Mouse (Mus musculus) olfactory bulb, adult 2 months (tissue): ENCODE results near the gene Cwh43. TPM values are rescaled to one million over a fixed set of nuclear protein-coding genes. Genes with fewer than 3 reads are reported as not detected.
"Not testable (repeated sequence)": the region's sequence is repeated elsewhere in the genome, so short reads cannot be mapped to it uniquely, and the experiment has no call there.

Experiments used
- H3K27ac ChIP-seq: fragments of 200-500 bp; 2 replicates; pipeline ENCODE4 v1.5.1; 2012; ENCODE audit warnings: low read depth, low read length; ENCODE audit not compliant: insufficient read depth
- H3K4me1 ChIP-seq: fragments of 200-500 bp; 2 replicates; pipeline ENCODE4 v1.6.1; 2012; ENCODE audit warnings: low read length; ENCODE audit not compliant: control insufficient read depth, insufficient read depth
- H3K4me3 ChIP-seq: fragments of 200-500 bp; 2 replicates; pipeline ENCODE4 v1.5.1; 2012; ENCODE audit warnings: mild to moderate bottlenecking, low read depth, low read length, moderate library complexity; ENCODE audit not compliant: insufficient read depth
- CTCF ChIP-seq: fragments of 200-500 bp; IDR thresholded peaks from 2 replicates; pipeline ENCODE4 v1.5.1; 2012; ENCODE audit warnings: low read depth, mild to moderate bottlenecking, low read length, moderate library complexity; ENCODE audit not compliant: insufficient read depth
- POLR2A ChIP-seq: fragments of 200-500 bp; IDR thresholded peaks from 2 replicates; pipeline ENCODE4 v1.6.1; 2012; ENCODE audit warnings: mild to moderate bottlenecking, low read depth, low read length, moderate library complexity; ENCODE audit not compliant: insufficient read depth
- WGBS: fragments of 180-500 bp; shearing (Covaris S2); methylation state at CpG from one replicate; pipeline ENCODE4 v1.1.7; 2018; 5-methylcytosine and 5-hydroxymethylcytosine counted together
- polyA plus RNA-seq: library from polyadenylated mRNA; stranded (reverse); fragments of >200 nt; gene quantifications from 2 replicates; pipeline ENCODE4 v1.2.4, GENCODE M21; 2012; ENCODE audit warnings: low replicate concordance; ENCODE audit not compliant: missing spikeins, insufficient read depth, insufficient read length

The Cwh43 gene
- polyA plus RNA-seq, 1 experiment: not detected

- Histone ChIP-seq H3K27ac (no peak overlapping the region), H3K4me1 (no peaks in the 10 kb centered on the region), H3K4me3 (no peak overlapping the region)
- 90% methylated on average over 7 of the region's 7 CpGs for WGBS
- TF ChIP-seq POLR2A: no peak
- no peak for TF ChIP-seq CTCF
These were observed 75.5 kb downstream of the Cwh43 start for GRCm38 (mm10) chr5:73481401-73481800.

- 82% methylated on average over 1 of the region's 1 CpGs for WGBS
- not testable (repeated sequence) for H3K4me3 ChIP-seq, H3K27ac ChIP-seq, H3K4me1 ChIP-seq
These were observed 76.5 kb downstream of the Cwh43 start for GRCm38 (mm10) chr5:73482381-73482780.

GRCm38 (mm10) chr5:73484016-73484615 lies 78.2 kb downstream of the Cwh43 start:
- WGBS: 41% methylated on average over 5 of the region's 5 CpGs
- H3K4me1 ChIP-seq: no peaks in the 10 kb centered on the region
- H3K27ac ChIP-seq: no peak overlapping the region
- no peak overlapping the region for H3K4me3 ChIP-seq
- no peak for TF ChIP-seq POLR2A
- no peak for TF ChIP-seq CTCF

- TF ChIP-seq CTCF (no peak), POLR2A (no peak)
- Histone ChIP-seq H3K27ac (no peak overlapping the region), H3K4me1 (peaks cover 2% of the 10 kb centered on the region; the same call in 1 of the 2 replicates), H3K4me3 (no peak overlapping the region)
- WGBS: 60% methylated on average over 4 of the region's 4 CpGs
These were observed 80.6 kb downstream of the Cwh43 start for GRCm38 (mm10) chr5:73486451-73486850.

GRCm38 (mm10) chr5:73489915-73490314 lies 84.0 kb downstream of the Cwh43 start:
- TF ChIP-seq POLR2A (no peak), CTCF (no peak)
- WGBS: 6% methylated on average over 14 of the region's 14 CpGs
- H3K27ac ChIP-seq: no peak overlapping the region

GRCm38 (mm10) chr5:73490596-73491073 lies 84.8 kb downstream of the Cwh43 start:
- Histone ChIP-seq H3K4me1 (peaks cover 2% of the 10 kb centered on the region; the same call in 1 of the 2 replicates), H3K4me3 (peak overlapping the region; percentile 74), H3K27ac (peak overlapping the region; percentile 82; the same call in 1 of the 2 replicates)
- TF ChIP-seq POLR2A (no peak; the same call in 1 of the 2 replicates), CTCF (no peak)
- under 1% methylated on average over 37 of the region's 37 CpGs for WGBS

More at GRCm38 (mm10) chr5:73489915-73490314, 84.0 kb downstream of the Cwh43 start:
- Histone ChIP-seq H3K4me3 (peak overlapping the region; percentile 65), H3K4me1 (peaks cover 2% of the 10 kb centered on the region; the same call in 1 of the 2 replicates)

- TF ChIP-seq POLR2A: peak; percentile 83
- TF ChIP-seq CTCF: no peak
- under 1% methylated on average over 66 of the region's 70 CpGs for WGBS
- Histone ChIP-seq H3K27ac (peak overlapping the region; percentile 82), H3K4me1 (peaks cover 2% of the 10 kb centered on the region; the same call in 1 of the 2 replicates), H3K4me3 (peak overlapping the region; percentile 74)
These were observed 85.4 kb downstream of the Cwh43 start for GRCm38 (mm10) chr5:73491074-73491836.

GRCm38 (mm10) chr5:73491837-73492720 lies 86.2 kb downstream of the Cwh43 start:
- under 1% methylated on average over 59 of the region's 59 CpGs for WGBS
- H3K4me1 ChIP-seq: peaks cover 2% of the 10 kb centered on the region; the same call in 1 of the 2 replicates
- TF ChIP-seq POLR2A: peak; percentile 32; the same call in 1 of the 2 replicates
- TF ChIP-seq CTCF: no peak
- H3K4me3 ChIP-seq: peak overlapping the region; percentile 74
- no peak overlapping the region; the same call in 1 of the 2 replicates for H3K27ac ChIP-seq
